Mouse (Mus musculus): ENCODE results near the gene Sec22b.

Gene Sec22b

DNA sequence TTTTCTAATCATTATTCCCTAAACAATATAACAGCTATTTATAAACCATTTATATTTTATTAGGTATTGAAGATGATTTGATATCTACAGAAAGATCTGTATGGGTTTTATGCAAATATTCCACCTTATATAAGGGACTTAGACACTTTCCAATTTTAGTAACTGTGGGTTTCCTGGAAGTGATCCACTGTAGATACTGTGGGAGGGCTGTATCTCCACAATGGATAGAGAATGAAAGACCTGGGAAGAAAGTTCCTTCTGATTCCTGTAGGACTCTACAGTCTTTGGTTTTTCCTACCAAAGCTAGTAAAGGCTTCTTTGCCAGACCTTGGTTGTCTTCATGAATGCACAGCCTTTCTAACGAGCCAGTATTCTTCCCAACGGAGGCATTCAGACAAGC, 8.7 kb downstream of the Sec22b start:
- CTCF ChIA-PET: no interaction called here

DNA sequence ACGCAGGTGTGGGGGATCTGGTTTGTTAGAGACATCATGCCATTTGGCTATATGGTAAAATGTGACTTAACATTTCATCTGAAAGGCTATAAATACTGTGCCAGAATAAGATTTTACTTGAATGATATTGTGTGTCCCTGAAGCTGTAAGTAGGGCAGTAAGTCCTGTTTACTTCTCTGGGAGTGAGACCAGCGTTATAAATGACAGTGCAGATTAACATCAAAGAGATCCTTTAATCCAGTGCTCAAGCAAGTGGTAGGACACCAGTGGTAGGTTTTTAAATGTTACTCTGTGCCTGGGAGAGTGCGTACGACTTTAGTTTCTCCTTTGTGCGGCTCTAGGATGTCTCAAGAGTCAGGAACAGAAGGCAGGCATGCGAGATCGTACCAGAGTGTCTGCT, 10.1 kb downstream of the Sec22b start:
- CTCF ChIA-PET: no interaction called here

- CTCF ChIA-PET: no interaction called here
These were observed 14.1 kb downstream of the Sec22b start for GRCm38 (mm10) chr3:97915081-97915480.

DNA sequence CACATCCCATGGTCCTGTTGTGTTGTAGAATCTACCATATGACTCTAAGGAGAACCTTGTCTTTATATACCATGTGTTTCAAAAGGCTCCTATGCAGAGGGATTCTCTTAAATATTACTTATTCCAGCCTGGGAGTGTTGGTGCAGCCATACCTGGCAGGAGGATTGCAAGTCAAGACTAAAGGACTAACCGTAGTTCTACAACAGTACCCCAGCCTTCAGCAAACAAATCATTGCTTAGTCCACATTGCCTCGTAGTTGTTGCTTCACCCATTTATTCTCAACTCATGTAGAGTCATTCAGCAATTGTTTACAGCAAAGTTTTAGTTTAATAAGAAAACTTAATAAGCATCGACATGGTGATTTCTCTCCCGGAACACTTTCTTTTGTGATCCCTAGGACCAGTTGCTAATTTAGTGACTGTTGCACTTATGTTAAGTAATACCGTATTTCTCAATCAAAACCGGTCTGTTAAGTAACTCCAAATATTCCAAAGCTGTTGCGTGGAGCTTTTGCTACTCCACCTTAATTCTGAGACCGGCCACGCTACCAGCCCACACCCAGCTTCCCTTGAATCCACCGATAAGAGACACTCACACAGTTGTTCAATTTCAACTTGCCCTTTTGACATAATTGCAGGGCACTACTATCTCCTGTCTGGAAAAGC, 18.0 kb downstream of the Sec22b start:
- CTCF ChIA-PET: interaction anchor here (0.7 kb wide), 1 partner anchor 23 kb away, joined by 5 read pairs; no protein-coding TSS in a partner anchor

GRCm38 (mm10) chr3:97925246-97925645, 24.3 kb downstream of the Sec22b start:
- CTCF ChIA-PET: no interaction called here

GRCm38 (mm10) chr3:97927322-97927721, 26.3 kb downstream of the Sec22b start:
- CTCF ChIA-PET: no interaction called here

GRCm38 (mm10) chr3:97928968-97929858, 28.2 kb downstream of the Sec22b start:
- CTCF ChIA-PET: interaction anchor here (0.6 to 1.4 kb wide), 2 partner anchors 9 to 144 kb away, joined by 3 to 11 read pairs; no protein-coding TSS in a partner anchor

- CTCF ChIA-PET: interaction anchor here (0.8 kb wide), 1 partner anchor 107 kb away, joined by 3 read pairs; no protein-coding TSS in a partner anchor
These were observed 29.3 kb downstream of the Sec22b start for GRCm38 (mm10) chr3:97930141-97930786.

DNA sequence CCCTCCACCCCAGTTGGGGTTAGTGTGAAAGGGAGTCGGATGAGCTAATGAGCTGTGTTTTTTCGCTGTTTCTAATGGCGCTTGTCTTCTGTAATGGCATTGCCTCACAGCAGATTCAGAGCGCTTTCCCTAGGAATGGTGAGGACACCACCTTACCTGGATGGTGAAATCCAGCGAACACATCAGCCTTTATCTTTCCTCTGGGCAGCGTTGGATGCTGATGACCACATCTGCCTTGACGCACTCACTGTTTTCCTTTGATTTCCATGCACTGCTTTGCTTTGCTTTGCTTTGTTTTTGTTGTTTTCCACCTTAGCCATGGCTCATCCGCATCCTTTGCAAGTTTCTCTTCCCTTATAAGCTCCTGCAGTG, 29.8 kb downstream of the Sec22b start:
- CTCF ChIA-PET: interaction anchor here (0.8 kb wide), 1 partner anchor 107 kb away, joined by 3 read pairs; no protein-coding TSS in a partner anchor

DNA sequence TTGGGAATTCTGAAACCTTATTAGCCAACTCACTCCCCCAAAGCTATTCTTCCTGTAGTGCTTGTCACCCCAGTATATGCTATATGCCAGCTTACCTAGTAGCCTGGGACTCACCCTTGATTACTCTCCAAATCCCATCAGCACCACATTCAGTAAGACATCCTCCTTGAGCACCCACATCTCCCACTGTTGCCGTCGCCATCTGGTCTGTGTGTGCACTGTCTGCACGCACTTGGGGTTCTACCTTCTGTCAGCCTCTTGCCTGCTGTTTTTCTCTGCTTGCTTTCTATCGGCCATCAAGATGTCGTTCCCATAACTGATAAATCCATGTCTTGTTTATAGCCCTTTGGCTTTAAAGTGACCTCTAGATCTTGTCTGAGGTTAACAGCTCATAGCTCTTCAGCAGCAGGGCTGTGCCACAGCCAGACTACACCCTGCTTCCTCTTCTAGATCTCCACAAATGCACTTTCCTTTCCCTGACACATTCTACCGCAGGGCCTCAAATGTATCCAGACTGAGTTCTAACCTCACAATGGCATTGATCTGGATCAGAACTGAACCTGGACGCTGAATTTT, 30.4 kb downstream of the Sec22b start:
- CTCF ChIA-PET: interaction anchor here (0.6 kb wide), 1 partner anchor 202 kb away, joined by 5 read pairs; no protein-coding TSS in a partner anchor

DNA sequence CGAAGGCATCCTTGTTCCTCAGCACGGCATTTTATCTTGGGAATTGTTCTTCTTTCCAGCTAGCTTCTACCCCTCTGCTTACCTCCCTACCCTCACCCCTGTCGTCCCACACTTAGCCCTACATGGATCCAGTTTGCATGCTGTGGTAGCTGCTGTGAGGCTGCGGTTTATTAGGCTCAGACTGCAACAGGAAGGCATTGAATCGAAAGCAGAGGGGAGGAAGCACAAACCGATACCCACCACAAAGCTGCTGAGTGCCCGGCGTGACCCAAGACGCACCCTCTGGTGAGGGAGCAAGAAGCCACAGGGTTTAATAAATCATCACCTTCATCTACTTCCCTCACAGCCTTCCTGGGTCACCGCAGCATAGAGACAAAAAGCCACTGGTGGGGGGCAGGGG, 31.1 kb downstream of the Sec22b start:
- CTCF ChIA-PET: interaction anchor here (0.6 kb wide), 1 partner anchor 202 kb away, joined by 5 read pairs; no protein-coding TSS in a partner anchor

DNA sequence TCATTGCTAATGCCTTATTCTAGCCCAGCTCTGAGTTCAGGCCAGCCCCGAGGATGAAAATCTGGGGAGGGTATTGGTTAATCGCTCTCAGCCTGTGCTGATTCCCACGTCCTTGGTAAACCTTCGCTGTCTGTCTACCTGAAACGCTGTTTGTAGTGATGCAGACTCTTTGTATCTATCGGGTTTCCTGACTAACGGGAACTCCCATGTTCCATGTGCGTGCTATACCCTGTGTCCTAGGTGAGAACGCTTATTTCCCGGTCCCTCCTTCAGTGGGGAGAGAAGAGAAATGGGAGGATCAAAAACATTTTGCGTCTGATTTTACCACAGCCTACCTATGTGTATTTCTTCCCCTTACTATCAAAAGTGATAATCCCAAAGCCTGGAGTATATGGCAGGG, 31.8 kb downstream of the Sec22b start:
- CTCF ChIA-PET: no interaction called here

- CTCF ChIA-PET: no interaction called here
These were observed 32.3 kb downstream of the Sec22b start for GRCm38 (mm10) chr3:97933251-97933650.

GRCm38 (mm10) chr3:97933811-97934210, 32.8 kb downstream of the Sec22b start:
- CTCF ChIA-PET: no interaction called here

DNA sequence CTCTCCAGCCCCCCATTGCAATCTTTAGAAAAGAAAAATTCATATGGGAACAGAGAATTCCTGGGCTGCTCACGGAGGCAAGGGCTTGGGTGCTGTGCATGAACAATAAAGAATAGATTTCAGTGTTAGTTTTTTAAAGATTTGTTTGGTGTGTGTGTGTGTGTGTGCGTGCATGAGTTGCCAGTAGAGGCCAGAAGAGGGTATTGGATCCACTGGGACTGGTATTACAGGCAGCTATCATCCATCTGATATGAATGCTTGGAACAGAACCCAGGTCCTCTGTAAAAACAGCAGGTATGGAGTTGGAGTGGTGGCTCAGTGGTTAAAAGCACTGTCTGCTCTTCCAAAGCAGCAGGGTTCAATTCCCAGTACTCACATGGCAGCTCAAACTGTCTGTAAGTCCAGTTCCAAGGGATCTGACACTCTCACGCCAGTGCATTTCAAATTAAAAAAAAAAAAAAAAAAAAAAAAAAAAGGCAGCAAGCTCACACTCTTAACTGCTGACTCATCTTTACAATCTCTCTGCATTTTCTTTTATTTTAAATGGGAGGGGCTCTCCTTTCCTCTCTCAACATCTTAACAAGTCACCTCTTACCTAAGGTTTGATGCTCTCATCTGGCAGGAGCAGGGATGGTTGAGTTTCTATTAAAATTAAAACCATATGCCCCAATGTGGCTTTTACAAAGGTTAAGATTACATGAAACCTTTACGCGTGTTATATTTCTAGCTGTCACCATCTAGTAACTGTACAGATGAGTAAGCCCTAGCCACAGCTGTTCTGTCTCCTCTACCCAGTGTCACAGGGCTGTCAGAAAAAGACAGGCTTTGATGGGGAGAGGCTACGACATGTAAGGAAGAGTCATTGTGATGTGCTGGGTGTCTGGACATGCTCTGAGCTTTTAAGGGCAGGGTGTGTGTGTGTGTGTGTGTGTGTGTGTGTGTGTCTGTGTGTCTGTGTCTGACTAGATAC, 33.6 kb downstream of the Sec22b start:
- CTCF ChIA-PET: interaction anchor here (0.6 to 0.8 kb wide), 3 partner anchors 37 to 407 kb away, joined by 3 to 8 read pairs (median 6); no protein-coding TSS in a partner anchor

GRCm38 (mm10) chr3:97937068-97937944, 36.3 kb downstream of the Sec22b start:
- CTCF ChIA-PET: interaction anchor here (0.6 to 1.3 kb wide), 3 partner anchors 8 to 161 kb away, joined by 3 read pairs; no protein-coding TSS in a partner anchor

- CTCF ChIA-PET: interaction anchor here (1.3 kb wide), 1 partner anchor 9 kb away, joined by 3 read pairs; no protein-coding TSS in a partner anchor
These were observed 36.9 kb downstream of the Sec22b start for GRCm38 (mm10) chr3:97937945-97938266.

DNA sequence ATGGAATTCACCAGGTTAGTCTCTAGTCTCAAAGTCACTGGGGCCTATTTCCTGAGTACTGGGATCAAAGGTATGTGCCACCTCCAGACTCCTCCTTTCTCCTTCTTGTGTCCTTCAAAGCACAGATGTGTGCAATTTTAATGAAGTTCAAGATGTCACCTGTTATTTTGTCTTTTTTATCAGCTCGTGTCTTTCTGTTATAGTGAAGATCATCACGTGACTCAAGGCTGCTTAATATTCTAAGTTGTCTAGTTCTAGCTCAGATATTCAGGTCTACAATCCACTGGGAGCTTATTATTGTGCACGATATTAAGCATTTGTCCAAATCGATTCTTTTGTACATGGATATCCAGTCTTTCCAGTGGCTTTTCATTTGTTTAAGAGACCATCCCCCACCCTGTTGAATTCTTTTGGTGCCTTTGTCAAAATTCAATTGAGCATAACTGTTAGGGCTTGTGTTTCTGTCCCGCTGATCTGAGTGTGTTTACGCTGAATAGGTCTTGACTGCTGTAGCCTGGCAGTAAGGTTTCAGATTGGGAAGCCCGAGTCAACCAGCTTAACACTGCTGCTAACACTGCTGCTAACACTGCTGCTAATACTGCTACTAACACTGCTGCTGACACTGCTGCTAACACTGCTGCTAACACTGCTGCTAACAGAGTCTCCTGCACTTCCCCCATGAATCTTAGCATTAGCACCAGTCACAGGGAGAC, 38.0 kb downstream of the Sec22b start:
- CTCF ChIA-PET: interaction anchor here (0.6 to 1.3 kb wide), 2 partner anchors 10 to 370 kb away, joined by 3 to 4 read pairs; no protein-coding TSS in a partner anchor

Data from spleen, embryonic (tissue).